Mouse (Mus musculus) kidney, adult 2 months (tissue): ENCODE data around the gene Actr8. TPM values are rescaled to one million over a fixed set of nuclear protein-coding genes. Genes with fewer than 3 reads are reported as not detected.

Source experiments
- DNase-seq: peaks from one replicate; pipeline ENCODE4 v3.0.0; 2021
- H3K27ac ChIP-seq: fragments of 200-500 bp; 2 replicates; pipeline ENCODE4 v1.5.1; 2012; ENCODE audit warnings: low read depth, low read length, control low read depth, inconsistent platforms; ENCODE audit not compliant: insufficient read depth
- H3K27me3 ChIP-seq: fragments of 200-500 bp; replicated peaks from 2 replicates; pipeline ENCODE4 v1.6.1; 2012; ENCODE audit warnings: mild to moderate bottlenecking, moderate library complexity, low read length, inconsistent platforms; ENCODE audit not compliant: control insufficient read depth, insufficient read depth
- H3K36me3 ChIP-seq: fragments of 200-500 bp; 2 replicates; pipeline ENCODE4 v1.6.1; 2012; ENCODE audit warnings: mild to moderate bottlenecking, moderate library complexity, low read length, inconsistent platforms; ENCODE audit not compliant: control insufficient read depth, insufficient read depth
- H3K4me1 ChIP-seq: fragments of 200-500 bp; 2 replicates; pipeline ENCODE4 v1.6.1; 2011; ENCODE audit warnings: low read length; ENCODE audit not compliant: control insufficient read depth, insufficient read depth
- H3K4me3 ChIP-seq: fragments of 200-500 bp; 2 replicates; pipeline ENCODE4 v1.5.1; 2011; ENCODE audit warnings: mild to moderate bottlenecking, low read depth, low read length, control low read depth; ENCODE audit not compliant: insufficient read depth
- CTCF ChIP-seq: fragments of 200-500 bp; conservative IDR thresholded peaks from 2 replicates; pipeline ENCODE4 v1.5.1; 2011; ENCODE audit warnings: low read depth, mild to moderate bottlenecking, control low read depth, low read length, moderate library complexity, mixed read lengths; ENCODE audit not compliant: insufficient read depth, insufficient read length
- POLR2A ChIP-seq: fragments of 200-500 bp; IDR thresholded peaks from one replicate; pipeline ENCODE4 v1.6.1; 2011; ENCODE audit warnings: low read depth, low read length, control low read depth
- WGBS: fragments of 180-500 bp; shearing (Covaris S2); methylation state at CpG from one replicate; pipeline ENCODE4 v1.1.7; 2018; 5-methylcytosine and 5-hydroxymethylcytosine counted together
- polyA plus RNA-seq: library from polyadenylated mRNA; depleted of rRNA; stranded (reverse); fragments of >200 nt; gene quantifications from 2 replicates; pipeline ENCODE4 v1.2.3, GENCODE M21; 2012

The Actr8 gene
- polyA plus RNA-seq, 1 experiment, result 22.2 TPM

DNA sequence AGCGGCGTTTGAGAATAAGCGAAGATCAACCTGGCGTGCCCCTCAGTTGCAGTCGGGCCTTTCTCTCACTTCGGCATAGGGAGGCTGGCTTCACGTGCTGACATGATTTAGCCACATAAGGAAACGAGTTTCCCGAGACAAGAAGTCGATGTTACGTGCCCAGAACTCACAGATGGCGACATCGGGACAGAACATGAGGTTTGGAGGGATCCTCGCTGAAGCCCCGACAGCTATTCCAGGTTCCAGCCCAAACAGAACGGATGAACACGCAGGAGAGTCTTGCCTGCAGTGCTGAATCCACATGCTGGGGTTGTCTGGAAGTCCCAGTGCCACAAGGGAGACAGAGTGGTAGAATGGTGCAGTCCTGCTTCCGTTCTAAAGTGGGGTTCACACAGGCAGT, 60.3 kb downstream of the Actr8 start:
- H3K27ac ChIP-seq, result no peak overlapping the region
- peaks cover 3% of the 10 kb centered on the region; the same call in 1 of the 2 replicates for H3K36me3 ChIP-seq
- no peak for TF ChIP-seq POLR2A
- H3K27me3 ChIP-seq, result no peaks in the 10 kb centered on the region
- no peak overlapping the region for H3K4me3 ChIP-seq
- H3K4me1 ChIP-seq, result no peaks in the 10 kb centered on the region
- 92% methylated on average over 18 of the region's 18 CpGs for WGBS
- no peak for DNase-seq

DNA sequence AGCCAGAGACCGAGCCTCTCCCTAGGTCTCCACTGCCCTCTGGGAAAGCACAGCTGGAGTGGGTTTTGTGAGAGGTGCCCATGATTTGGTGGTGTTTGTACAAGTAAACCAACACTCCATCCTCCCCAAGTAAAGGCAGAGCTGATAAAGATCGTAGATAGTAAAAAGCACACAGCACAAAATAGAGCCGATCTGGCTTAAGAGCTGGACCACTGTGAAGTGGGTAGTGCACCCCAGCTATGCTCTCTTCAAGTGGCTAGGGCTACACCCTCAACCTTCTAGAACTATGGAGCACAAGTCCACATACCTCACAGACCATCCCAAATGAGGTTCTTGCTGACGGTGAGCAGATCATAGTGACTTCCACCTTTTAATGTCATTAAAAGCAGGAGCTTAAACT, 61.3 kb downstream of the Actr8 start:
- no peak for TF ChIP-seq CTCF
- TF ChIP-seq POLR2A, result no peak
- H3K27ac ChIP-seq, result no peak overlapping the region
- 65% methylated on average over 4 of the region's 4 CpGs for WGBS

GRCm38 (mm10) chr14:30041836-30042235, 63.7 kb downstream of the Actr8 start:
- H3K27ac ChIP-seq, result no peak overlapping the region
- H3K4me3 ChIP-seq, result no peak overlapping the region
- TF ChIP-seq POLR2A (no peak), CTCF (peak; percentile 53; the same call in 1 of the 2 replicates)
- H3K36me3 ChIP-seq, result peaks cover 3% of the 10 kb centered on the region; the same call in 1 of the 2 replicates
- DNase-seq, result peak; percentile 48
- WGBS, result 40% methylated on average over 9 of the region's 9 CpGs
- peaks cover 5% of the 10 kb centered on the region; the same call in 1 of the 2 replicates for H3K4me1 ChIP-seq
- H3K27me3 ChIP-seq, result no peaks in the 10 kb centered on the region

More for the DNA sequence above, 61.3 kb downstream of the Actr8 start:
- Histone ChIP-seq H3K4me3 (no peak overlapping the region), H3K4me1 (no peaks in the 10 kb centered on the region), H3K27me3 (no peaks in the 10 kb centered on the region), H3K36me3 (peaks cover 3% of the 10 kb centered on the region; the same call in 1 of the 2 replicates)
- no peak for DNase-seq

DNA sequence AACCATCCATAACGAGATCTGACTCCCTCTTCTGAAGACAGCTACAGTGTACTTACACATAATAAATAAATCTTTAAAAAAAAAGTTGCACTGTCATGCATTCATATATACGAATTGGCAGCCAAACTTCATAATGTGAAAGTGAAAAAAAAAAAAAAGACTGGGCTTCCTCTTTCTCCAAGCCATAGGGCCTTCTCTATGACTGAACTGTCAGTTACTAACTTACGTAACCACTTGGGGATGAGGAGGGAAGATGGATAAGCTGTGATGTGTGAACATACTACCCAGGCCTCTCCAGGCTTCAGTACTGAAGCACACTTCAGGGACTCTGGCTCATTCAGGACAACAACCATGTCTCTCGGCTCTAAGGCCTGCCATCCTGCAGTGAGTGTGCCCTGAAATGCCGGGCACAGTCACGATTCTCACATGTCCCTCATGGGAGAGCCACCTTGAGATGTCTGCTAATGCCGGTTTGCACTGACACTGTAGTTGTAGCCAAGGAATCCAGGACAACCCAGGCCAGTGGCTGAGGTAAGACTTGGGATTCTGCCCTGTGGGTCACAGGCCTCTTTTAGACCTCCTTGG, 65.3 kb downstream of the Actr8 start:
- Histone ChIP-seq H3K4me3 (no peak overlapping the region), H3K27ac (no peak overlapping the region), H3K36me3 (peaks cover 2% of the 10 kb centered on the region; the same call in 1 of the 2 replicates), H3K4me1 (peaks cover 10% of the 10 kb centered on the region), H3K27me3 (no peaks in the 10 kb centered on the region)
- WGBS, result 80% methylated on average over 7 of the region's 7 CpGs
- TF ChIP-seq POLR2A (no peak), CTCF (no peak)
- no peak for DNase-seq

DNA sequence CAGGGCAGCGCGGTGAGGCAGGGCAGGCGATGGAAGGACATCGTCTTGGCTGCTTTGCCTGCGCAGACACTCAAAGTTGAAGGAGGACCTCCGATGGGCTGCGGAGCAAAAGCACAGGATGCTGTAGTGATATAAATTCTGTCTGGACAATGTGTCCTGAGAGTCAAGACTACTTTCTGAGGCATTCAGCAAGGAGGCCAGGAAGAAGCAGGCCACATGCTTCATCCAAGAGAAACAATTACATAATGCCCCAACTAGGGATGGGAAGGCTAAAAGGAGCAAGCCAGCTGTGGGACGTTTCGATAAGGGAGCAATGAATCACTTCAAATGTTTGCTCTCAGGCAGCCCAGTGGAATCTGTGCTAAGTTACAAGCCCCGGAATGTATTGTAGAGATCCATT, 67.1 kb downstream of the Actr8 start:
- no peaks in the 10 kb centered on the region for H3K27me3 ChIP-seq
- H3K27ac ChIP-seq, result no peak overlapping the region
- H3K4me1 ChIP-seq, result peaks cover 18% of the 10 kb centered on the region
- no peak for DNase-seq
- H3K4me3 ChIP-seq, result no peak overlapping the region
- 74% methylated on average over 10 of the region's 10 CpGs for WGBS
- TF ChIP-seq CTCF, result no peak
- TF ChIP-seq POLR2A, result no peak
- no peaks in the 10 kb centered on the region for H3K36me3 ChIP-seq

DNA sequence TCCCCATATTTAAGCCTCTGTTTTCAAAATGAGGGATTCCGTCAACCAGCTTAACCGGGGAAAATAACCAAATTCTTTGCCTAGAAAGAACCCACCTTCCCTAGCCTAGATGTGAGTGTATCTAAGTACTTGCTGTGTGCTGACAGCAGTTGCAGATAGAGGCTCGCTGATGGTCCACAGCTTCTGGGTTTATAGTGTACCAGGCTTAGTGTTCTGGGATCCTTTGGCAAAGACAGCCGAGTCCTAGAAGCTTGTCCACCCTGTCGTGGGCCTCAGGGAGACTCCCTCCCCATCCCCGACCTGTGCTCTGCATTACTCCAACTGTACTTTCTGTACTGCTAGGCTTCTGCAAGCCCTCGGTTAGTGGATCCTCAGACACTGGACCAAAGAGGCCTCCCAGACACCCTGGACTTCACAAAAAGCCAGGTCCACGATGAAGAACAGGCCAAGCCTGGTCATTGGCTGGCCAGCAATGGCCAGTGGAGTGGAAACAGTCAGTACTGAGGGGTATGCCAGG, 67.6 kb downstream of the Actr8 start:
- peaks cover 18% of the 10 kb centered on the region for H3K4me1 ChIP-seq
- 77% methylated on average over 8 of the region's 8 CpGs for WGBS
- no peak for TF ChIP-seq CTCF
- TF ChIP-seq POLR2A, result no peak
- no peak for DNase-seq
- no peaks in the 10 kb centered on the region for H3K27me3 ChIP-seq
- H3K4me3 ChIP-seq, result no peak overlapping the region
- no peak overlapping the region for H3K27ac ChIP-seq
- no peaks in the 10 kb centered on the region for H3K36me3 ChIP-seq

GRCm38 (mm10) chr14:30046976-30047375, 68.8 kb downstream of the Actr8 start:
- Histone ChIP-seq H3K27ac (no peak overlapping the region), H3K36me3 (no peaks in the 10 kb centered on the region), H3K4me3 (no peak overlapping the region), H3K4me1 (peaks cover 18% of the 10 kb centered on the region), H3K27me3 (no peaks in the 10 kb centered on the region)
- DNase-seq, result peak; percentile 86
- 51% methylated on average over 4 of the region's 4 CpGs for WGBS
- no peak for TF ChIP-seq POLR2A
- no peak for TF ChIP-seq CTCF
